ENCODE assay signal across 8 mouse cellular contexts in the genomic region with DNA sequence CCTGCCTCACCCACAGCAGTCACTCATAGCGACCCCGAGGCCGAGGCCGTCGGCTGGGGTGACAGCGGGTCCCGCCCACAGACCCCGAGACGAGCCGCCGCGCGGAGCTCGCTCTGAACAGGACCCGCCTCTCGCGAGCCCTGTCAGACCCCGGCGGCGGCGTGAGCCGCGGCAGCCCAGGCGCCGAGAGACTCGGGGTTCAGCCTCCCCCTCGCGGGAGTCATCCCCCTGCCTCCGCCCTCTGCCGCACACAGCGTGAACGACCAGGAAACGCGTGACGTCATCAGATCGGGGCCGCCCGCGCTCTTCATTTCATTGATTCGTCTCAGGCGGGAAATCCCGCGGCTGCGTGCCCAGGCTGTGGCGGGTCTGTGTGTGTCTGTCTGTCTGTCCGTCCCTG. TPM values are rescaled to one million over a fixed set of nuclear protein-coding genes. Genes with fewer than 3 reads are reported as not detected.
DNase-seq lines count a peak whose midpoint lies in the region; ATAC-seq and TF ChIP-seq lines count a peak whose summit lies in the region.
"Not testable (repeated sequence)": the region's sequence is repeated elsewhere in the genome, so short reads cannot be mapped to it uniquely, and the experiment has no call there.

No protein-coding gene starts in this region.

- TF ChIP-seq CTCF in G1E (IDR thresholded peaks at IDR 0.05; ENCODE audit: low read depth, low read length); hindbrain, postnatal 0 days (IDR thresholded peaks at IDR 0.05; ENCODE audit: low read depth): not testable (repeated sequence)

- peak; percentile 34 for DNase-seq in G1E (ENCODE audit: low spot score)
- peak; percentile 79 to 86 for DNase-seq in cerebellum, adult 18-20 months
- peak; percentile 84 to 91 for DNase-seq in frontal cortex, postnatal 25 days (ENCODE audit: low spot score in 2 of 2)
- DNase-seq in hindbrain, postnatal 0 days (ENCODE audit: low spot score) = not testable (repeated sequence)
- peak; percentile 91 to 100 for DNase-seq in left cerebral cortex, adult 18-20 months (ENCODE audit: low spot score in 2 of 2)
- peak; percentile 89 to 90 for DNase-seq in right cerebral cortex, postnatal 36 days (ENCODE audit: low spot score in 2 of 2)
- peak; percentile 80 for DNase-seq in urinary bladder, adult 2 months (ENCODE audit: low spot score)

- H3K36me3 ChIP-seq in G1E (replicated peaks); hindbrain, postnatal 0 days (ENCODE audit: insufficient read depth, low read length); megakaryocyte, embryonic 14.5 days (replicated peaks; ENCODE audit: low read length): not testable (repeated sequence)

- H3K9ac ChIP-seq in hindbrain, postnatal 0 days (replicated peaks; ENCODE audit: low read length) = peak overlapping the region; percentile 60; the same call in 1 of the 2 replicates

- H3K4me1 ChIP-seq in G1E (ENCODE audit: insufficient read depth, low read depth, low read length) = peaks cover 14% of the 10 kb centered on the region
- not testable (repeated sequence) for H3K4me1 ChIP-seq in hindbrain, postnatal 0 days (ENCODE audit: insufficient read depth, low read length)
- peaks cover 28% of the 10 kb centered on the region for H3K4me1 ChIP-seq in megakaryocyte, embryonic 14.5 days

- peaks cover 22% of the 10 kb centered on the region for H3K27me3 ChIP-seq in G1E (ENCODE audit: insufficient read depth, low read length)
- not testable (repeated sequence) for H3K27me3 ChIP-seq in hindbrain, postnatal 0 days (ENCODE audit: insufficient read depth, low read length)
- peaks cover 23% of the 10 kb centered on the region for H3K27me3 ChIP-seq in megakaryocyte, embryonic 14.5 days (replicated peaks)

- not testable (repeated sequence) for H3K9me3 ChIP-seq in G1E (replicated peaks)
- peaks cover 14% of the 10 kb centered on the region; the same call in 1 of the 2 replicates for H3K9me3 ChIP-seq in hindbrain, postnatal 0 days (ENCODE audit: low read length)
- peaks cover 76% of the 10 kb centered on the region for H3K9me3 ChIP-seq in megakaryocyte, embryonic 14.5 days

- 45% methylated on average over 46 of the region's 46 CpGs for WGBS in hindbrain, postnatal 0 days

- H3K4me2 ChIP-seq in hindbrain, postnatal 0 days (ENCODE audit: low read depth, low read length) = peak overlapping the region; percentile 85

- H3K27ac ChIP-seq in hindbrain, postnatal 0 days = peak overlapping the region; percentile 61; the same call in 1 of the 2 replicates

- not testable (repeated sequence) for ATAC-seq in G1E (ENCODE audit: extremely low read depth, insufficient number of reproducible peaks, low FRiP score, poor library complexity, severe bottlenecking)
- ATAC-seq in hindbrain, postnatal 0 days = peak; percentile 60

- peak overlapping the region; percentile 73 for H3K4me3 ChIP-seq in G1E (ENCODE audit: low read depth, low read length)
- peak overlapping the region; percentile 46 for H3K4me3 ChIP-seq in hindbrain, postnatal 0 days (ENCODE audit: low read length)
- H3K4me3 ChIP-seq in megakaryocyte, embryonic 14.5 days (replicated peaks) = peak overlapping the region; percentile 68

RNA-seq across cellular contexts. Expression of gene Gm21887, which starts 12.5 kb away (rescaled TPM):
- total RNA-seq in G1E (2014; fragmentation: Nextera tagmentation) = 163 and 204 TPM in 2 replicates
- 35.4 and 44.4 TPM in 2 replicates for total RNA-seq in G1E (2017)
- polyA plus RNA-seq in G1E (2012) = 300 and 429 TPM in 2 replicates
- 8.3 and 87.1 TPM in 2 replicates for total RNA-seq in hindbrain, postnatal 0 days (2014; rRNA removed)
- 194 and 245 TPM in 2 replicates for polyA plus RNA-seq in hindbrain, postnatal 0 days (2015; fragmentation: Nextera tagmentation; extraction: Ambion mirVana)
- total RNA-seq in left cerebral cortex, adult 18-20 months (2021) = 100 to 1,000 TPM in 1 of 2 experiments, 10 to 100 TPM in 1; 96.1 to 185 TPM
- polyA plus RNA-seq in megakaryocyte, embryonic 14.5 days (2012; ENCODE audit: insufficient read depth, low replicate concordance) = 1,328 and 1,796 TPM in 2 replicates
- polyA plus RNA-seq in urinary bladder, adult 2 months (2012; rRNA removed) = 220 and 239 TPM in 2 replicates
